Mouse (Mus musculus): ENCODE measurements around the gene Ptprg. TPM values are rescaled to one million over a fixed set of nuclear protein-coding genes. Genes with fewer than 3 reads are reported as not detected.

Ptprg gene
- polyA plus RNA-seq, 1 experiment from 2014 or later = 42.3 TPM

DNA sequence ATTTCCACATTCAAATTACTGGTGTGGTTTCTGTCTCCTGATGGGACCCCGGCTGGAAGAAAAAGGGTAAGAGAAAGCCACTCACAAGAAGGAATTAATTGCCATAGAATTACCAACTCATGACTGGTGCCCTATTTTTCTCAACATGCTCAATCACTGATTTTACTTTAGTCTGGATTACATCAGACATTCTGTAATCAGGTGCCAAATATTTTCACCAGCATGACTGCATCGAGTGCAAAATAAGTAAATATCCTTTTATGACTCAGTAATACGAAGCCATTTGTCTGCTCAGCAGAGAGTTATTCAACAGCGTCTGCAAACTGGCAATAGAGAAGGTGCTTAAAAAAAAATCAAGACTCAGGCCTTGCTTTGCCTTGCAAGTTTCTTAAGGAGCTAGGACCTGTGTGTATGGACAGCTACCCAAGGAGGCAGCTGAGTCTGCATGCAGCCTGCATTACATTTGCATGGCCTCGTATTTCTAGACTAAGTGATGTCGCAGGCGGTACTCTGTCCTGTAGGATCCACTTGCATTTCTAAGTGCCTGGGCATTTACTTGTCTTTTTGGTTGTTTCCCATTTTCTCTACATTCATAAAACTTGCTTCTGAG lies 517.6 kb downstream of the Ptprg start:
- no peak overlapping the region for H3K4me3 ChIP-seq (ENCODE audit: low read depth, low read length)
- H3K27me3 ChIP-seq (ENCODE audit: control insufficient read depth, insufficient read depth, low read length) = no peaks in the 10 kb centered on the region
- H3K36me3 ChIP-seq (ENCODE audit: control insufficient read depth, insufficient read depth, low read length) = no peaks in the 10 kb centered on the region
- no peak for ATAC-seq (ENCODE audit: low read depth)
- no peak overlapping the region for H3K27ac ChIP-seq (ENCODE audit: low read depth, low read length)
- H3K4me1 ChIP-seq (ENCODE audit: control insufficient read depth, insufficient read depth, low read length) = no peaks in the 10 kb centered on the region
- WGBS = 67% methylated on average over 7 of the region's 7 CpGs
- H3K9me3 ChIP-seq (ENCODE audit: control insufficient read depth, low read length) = no peaks in the 10 kb centered on the region
- no peak overlapping the region for H3K9ac ChIP-seq (replicated peaks; ENCODE audit: low read depth, low read length)
- no peak overlapping the region for H3K4me2 ChIP-seq (ENCODE audit: low read depth, low read length)

DNA sequence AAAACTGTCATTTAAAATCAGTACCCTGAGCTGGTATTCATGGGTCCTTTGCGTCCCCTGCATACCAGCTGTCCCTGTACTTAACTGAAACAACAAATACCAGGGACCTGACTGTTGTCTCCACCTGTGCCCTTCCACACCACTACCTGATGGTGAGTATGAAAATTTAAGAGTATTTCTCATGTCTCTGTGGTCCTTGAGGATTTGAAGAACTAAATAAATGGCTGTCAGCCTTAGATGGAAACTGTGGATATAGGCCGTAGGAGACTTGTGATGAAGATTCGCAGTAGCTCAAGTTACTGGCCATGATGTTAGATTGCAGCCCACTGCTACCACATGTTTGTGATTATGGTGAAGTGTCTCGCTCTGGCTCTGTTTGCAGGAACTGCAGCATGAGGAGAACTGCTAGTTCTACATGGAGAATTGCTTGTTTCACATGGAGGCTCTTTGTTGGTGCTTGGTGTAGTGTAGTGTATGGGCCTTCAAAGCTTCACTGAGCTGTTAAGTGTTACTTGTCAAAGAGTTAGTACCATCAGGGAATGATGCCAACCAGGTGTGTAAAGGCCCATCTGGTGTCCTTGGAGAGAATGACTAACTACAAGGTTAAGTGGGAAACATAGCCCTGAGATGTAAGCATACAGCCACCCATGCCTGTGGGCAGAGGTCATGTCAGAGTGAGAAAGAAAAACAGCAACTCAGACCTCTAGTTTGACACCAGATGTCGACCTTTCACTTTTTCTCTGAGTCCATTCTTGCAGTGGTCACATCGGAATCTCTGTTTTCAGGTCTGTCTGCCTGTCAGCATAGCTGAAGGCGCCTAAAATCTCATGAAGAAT lies 518.9 kb downstream of the Ptprg start:
- WGBS = 84% methylated on average over 7 of the region's 7 CpGs
- no peak for ATAC-seq (ENCODE audit: low read depth)
- Histone ChIP-seq H3K4me1 (ENCODE audit: control insufficient read depth, insufficient read depth, low read length) (no peaks in the 10 kb centered on the region), H3K27me3 (ENCODE audit: control insufficient read depth, insufficient read depth, low read length) (no peaks in the 10 kb centered on the region), H3K4me3 (ENCODE audit: low read depth, low read length) (no peak overlapping the region), H3K9ac (replicated peaks; ENCODE audit: low read depth, low read length) (no peak overlapping the region), H3K9me3 (ENCODE audit: control insufficient read depth, low read length) (no peaks in the 10 kb centered on the region), H3K4me2 (ENCODE audit: low read depth, low read length) (no peak overlapping the region), H3K36me3 (ENCODE audit: control insufficient read depth, insufficient read depth, low read length) (no peaks in the 10 kb centered on the region), H3K27ac (ENCODE audit: low read depth, low read length) (no peak overlapping the region)

DNA sequence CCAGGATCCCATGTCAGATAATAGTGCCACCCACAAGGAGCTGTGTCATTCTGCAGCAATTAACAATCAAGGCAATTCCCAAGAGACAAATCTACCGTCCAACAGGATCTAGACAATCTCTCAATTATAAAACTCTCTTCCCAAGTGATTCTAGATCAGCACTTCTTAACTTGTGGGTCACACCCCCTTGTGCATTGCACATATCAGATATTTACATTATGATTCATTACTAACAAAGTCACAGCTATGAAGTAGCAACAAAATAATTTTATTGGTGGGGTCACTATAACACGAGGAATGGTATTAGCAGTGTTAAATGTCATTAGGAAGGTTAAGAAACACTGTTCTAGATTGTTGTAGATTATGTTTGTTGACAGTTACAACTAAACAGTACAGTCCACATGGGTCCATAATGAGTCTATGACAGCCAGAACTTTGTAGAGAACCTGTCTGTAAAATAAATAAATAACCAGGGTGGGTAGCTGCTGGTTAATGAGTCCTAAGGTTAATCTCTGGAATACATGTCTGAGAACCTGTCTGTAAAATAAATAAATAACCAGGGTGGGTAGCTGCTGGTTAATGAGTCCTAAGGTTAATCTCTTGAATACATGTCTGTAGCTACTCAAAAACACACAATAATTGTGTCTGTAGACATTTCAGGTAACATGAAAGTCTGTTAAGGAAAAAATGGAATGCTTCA lies 520.2 kb downstream of the Ptprg start:
- Histone ChIP-seq H3K4me1 (ENCODE audit: control insufficient read depth, insufficient read depth, low read length) (no peaks in the 10 kb centered on the region), H3K4me3 (ENCODE audit: low read depth, low read length) (no peak overlapping the region), H3K9me3 (ENCODE audit: control insufficient read depth, low read length) (no peaks in the 10 kb centered on the region), H3K9ac (replicated peaks; ENCODE audit: low read depth, low read length) (no peak overlapping the region), H3K36me3 (ENCODE audit: control insufficient read depth, insufficient read depth, low read length) (no peaks in the 10 kb centered on the region), H3K27ac (ENCODE audit: low read depth, low read length) (no peak overlapping the region), H3K27me3 (ENCODE audit: control insufficient read depth, insufficient read depth, low read length) (no peaks in the 10 kb centered on the region), H3K4me2 (ENCODE audit: low read depth, low read length) (no peak overlapping the region)
- ATAC-seq (ENCODE audit: low read depth) = no peak
- WGBS = 82% methylated on average over 2 of the region's 2 CpGs

DNA sequence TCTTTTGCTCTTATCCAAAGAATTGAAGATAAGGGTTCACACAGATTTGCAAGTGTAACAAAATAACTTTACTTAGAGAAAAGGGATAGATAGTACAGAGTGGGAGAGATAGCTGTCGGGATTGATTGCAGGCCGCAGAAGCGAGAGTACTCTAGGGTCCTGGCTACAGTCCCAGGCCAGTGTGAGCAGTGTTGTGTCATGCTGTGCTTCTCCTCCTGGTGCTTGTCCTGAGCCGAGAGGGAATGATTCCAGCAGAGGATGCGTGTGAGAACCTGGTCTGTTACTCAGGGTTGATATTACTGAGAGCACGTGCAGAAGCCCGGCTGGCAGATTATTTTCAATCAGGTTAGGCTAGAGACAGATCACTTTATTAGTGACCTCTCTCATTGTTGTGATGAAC lies 523.9 kb downstream of the Ptprg start:
- WGBS = 83% methylated on average over 7 of the region's 7 CpGs
- H3K9ac ChIP-seq (replicated peaks; ENCODE audit: low read depth, low read length) = no peak overlapping the region

DNA sequence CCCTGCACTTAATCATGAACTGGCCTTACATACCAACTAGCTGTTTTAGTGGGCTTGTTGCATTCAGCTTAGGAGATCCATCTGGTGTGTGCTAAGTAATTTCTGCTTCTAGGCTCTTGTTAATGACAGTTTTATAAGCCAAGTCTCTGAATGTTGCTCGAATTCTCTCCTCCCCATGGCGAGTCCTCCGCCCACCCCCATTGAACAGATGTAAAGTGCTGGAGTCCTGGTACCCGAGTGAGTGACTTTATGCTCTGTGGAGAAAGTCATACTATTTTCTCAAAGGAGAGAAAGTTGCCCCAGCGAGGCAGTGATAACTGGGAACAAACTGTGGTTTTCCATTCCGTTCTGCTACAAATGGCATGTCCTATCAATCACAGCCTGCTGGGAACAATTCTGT lies 525.9 kb downstream of the Ptprg start:
- 18% methylated on average over 6 of the region's 6 CpGs for WGBS
- Histone ChIP-seq H3K36me3 (ENCODE audit: control insufficient read depth, insufficient read depth, low read length) (no peaks in the 10 kb centered on the region), H3K27ac (ENCODE audit: low read depth, low read length) (no peak overlapping the region; the same call in 1 of the 2 replicates), H3K27me3 (ENCODE audit: control insufficient read depth, insufficient read depth, low read length) (no peaks in the 10 kb centered on the region), H3K9ac (replicated peaks; ENCODE audit: low read depth, low read length) (no peak overlapping the region), H3K4me1 (ENCODE audit: control insufficient read depth, insufficient read depth, low read length) (peaks cover 11% of the 10 kb centered on the region; the same call in 1 of the 2 replicates), H3K4me3 (ENCODE audit: low read depth, low read length) (no peak overlapping the region), H3K4me2 (ENCODE audit: low read depth, low read length) (no peak overlapping the region), H3K9me3 (ENCODE audit: control insufficient read depth, low read length) (no peaks in the 10 kb centered on the region)
- ATAC-seq (ENCODE audit: low read depth) = peak; percentile 35; the same call in 1 of the 2 replicates

More for the DNA sequence above, 523.9 kb downstream of the Ptprg start:
- ATAC-seq (ENCODE audit: low read depth) = no peak
- Histone ChIP-seq H3K9me3 (ENCODE audit: control insufficient read depth, low read length) (no peaks in the 10 kb centered on the region), H3K27me3 (ENCODE audit: control insufficient read depth, insufficient read depth, low read length) (no peaks in the 10 kb centered on the region), H3K4me3 (ENCODE audit: low read depth, low read length) (no peak overlapping the region), H3K27ac (ENCODE audit: low read depth, low read length) (no peak overlapping the region), H3K4me1 (ENCODE audit: control insufficient read depth, insufficient read depth, low read length) (peaks cover 6% of the 10 kb centered on the region; the same call in 1 of the 2 replicates), H3K36me3 (ENCODE audit: control insufficient read depth, insufficient read depth, low read length) (no peaks in the 10 kb centered on the region), H3K4me2 (ENCODE audit: low read depth, low read length) (no peak overlapping the region)

DNA sequence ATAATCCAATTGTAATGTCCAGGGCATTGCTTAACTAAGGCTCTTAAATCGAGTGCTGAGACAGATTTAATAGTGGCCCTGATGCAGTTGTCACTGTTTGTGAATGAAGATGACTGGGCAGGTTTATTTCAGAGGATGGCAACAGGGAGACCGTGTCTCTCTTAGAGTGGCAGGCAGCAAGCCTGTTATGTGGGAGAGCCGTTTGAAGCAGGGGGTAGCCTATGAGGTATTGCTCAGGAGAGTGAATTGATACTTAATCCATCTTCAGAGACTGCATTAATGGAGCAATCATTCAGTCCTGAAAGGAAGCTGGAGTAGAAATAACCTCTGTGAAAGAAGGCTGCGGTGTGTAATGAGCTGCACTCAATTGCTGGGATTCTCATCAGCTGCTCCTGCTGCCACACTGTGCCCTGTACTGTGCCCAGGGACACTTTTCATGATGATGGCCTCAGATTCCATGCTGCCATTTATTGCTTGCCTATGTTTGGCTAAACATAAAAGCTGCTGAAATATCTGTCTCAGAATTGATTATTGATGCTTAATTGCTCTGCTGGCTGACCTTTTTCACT lies 526.6 kb downstream of the Ptprg start:
- no peak overlapping the region for H3K4me2 ChIP-seq (ENCODE audit: low read depth, low read length)
- H3K9me3 ChIP-seq (ENCODE audit: control insufficient read depth, low read length) = no peaks in the 10 kb centered on the region
- ATAC-seq (ENCODE audit: low read depth) = peak; percentile 70
- no peaks in the 10 kb centered on the region for H3K27me3 ChIP-seq (ENCODE audit: control insufficient read depth, insufficient read depth, low read length)
- H3K4me3 ChIP-seq (ENCODE audit: low read depth, low read length) = no peak overlapping the region
- 13% methylated on average over 4 of the region's 4 CpGs for WGBS
- peak overlapping the region; percentile 2 for H3K27ac ChIP-seq (ENCODE audit: low read depth, low read length)
- no peaks in the 10 kb centered on the region for H3K36me3 ChIP-seq (ENCODE audit: control insufficient read depth, insufficient read depth, low read length)
- peaks cover 11% of the 10 kb centered on the region; the same call in 1 of the 2 replicates for H3K4me1 ChIP-seq (ENCODE audit: control insufficient read depth, insufficient read depth, low read length)
- H3K9ac ChIP-seq (replicated peaks; ENCODE audit: low read depth, low read length) = no peak overlapping the region

DNA sequence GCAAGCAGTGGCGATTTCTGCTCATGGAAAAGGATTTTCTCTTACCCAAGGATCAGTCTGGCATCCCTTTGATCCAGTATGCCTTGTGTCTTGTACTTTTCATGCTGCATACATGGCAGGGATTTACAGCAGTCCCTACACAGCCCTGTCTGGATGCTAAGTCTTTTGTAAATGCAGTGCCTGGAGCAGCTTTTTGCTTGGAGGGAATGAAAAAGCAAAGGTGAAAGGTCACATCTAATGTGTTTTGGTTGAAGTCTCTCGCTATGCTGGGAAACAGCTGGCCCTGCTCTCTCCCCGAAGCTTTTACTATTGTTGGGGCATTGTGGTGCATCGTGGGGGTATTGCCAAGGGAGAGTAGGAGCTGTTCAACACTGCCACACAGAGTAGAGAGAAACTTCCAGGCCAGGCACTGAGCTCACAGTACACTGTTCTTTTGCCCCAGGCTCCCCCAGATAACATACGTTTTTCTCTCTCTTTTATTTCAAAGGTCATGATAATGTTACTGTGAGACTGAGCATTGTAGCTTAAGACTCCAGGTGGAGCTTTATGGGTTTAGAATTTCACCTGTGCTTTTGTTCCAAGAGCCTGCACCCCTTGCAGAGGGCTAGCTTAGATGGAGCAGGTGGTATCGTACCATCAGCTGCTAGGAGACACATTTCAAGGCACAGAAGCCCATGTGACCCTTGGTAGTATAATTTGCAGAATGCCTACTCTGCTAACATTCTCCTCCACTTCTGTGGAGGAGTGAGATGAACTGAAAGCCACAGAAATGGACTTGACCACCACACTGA lies 529.0 kb downstream of the Ptprg start:
- H3K9me3 ChIP-seq (ENCODE audit: control insufficient read depth, low read length) = no peaks in the 10 kb centered on the region
- H3K27me3 ChIP-seq (ENCODE audit: control insufficient read depth, insufficient read depth, low read length) = no peaks in the 10 kb centered on the region
- no peaks in the 10 kb centered on the region for H3K36me3 ChIP-seq (ENCODE audit: control insufficient read depth, insufficient read depth, low read length)
- H3K9ac ChIP-seq (replicated peaks; ENCODE audit: low read depth, low read length) = no peak overlapping the region
- H3K27ac ChIP-seq (ENCODE audit: low read depth, low read length) = no peak overlapping the region
- no peak overlapping the region for H3K4me2 ChIP-seq (ENCODE audit: low read depth, low read length)
- no peak overlapping the region for H3K4me3 ChIP-seq (ENCODE audit: low read depth, low read length)
- WGBS = 15% methylated on average over 6 of the region's 6 CpGs
- peaks cover 11% of the 10 kb centered on the region; the same call in 1 of the 2 replicates for H3K4me1 ChIP-seq (ENCODE audit: control insufficient read depth, insufficient read depth, low read length)
- ATAC-seq (ENCODE audit: low read depth) = no peak

DNA sequence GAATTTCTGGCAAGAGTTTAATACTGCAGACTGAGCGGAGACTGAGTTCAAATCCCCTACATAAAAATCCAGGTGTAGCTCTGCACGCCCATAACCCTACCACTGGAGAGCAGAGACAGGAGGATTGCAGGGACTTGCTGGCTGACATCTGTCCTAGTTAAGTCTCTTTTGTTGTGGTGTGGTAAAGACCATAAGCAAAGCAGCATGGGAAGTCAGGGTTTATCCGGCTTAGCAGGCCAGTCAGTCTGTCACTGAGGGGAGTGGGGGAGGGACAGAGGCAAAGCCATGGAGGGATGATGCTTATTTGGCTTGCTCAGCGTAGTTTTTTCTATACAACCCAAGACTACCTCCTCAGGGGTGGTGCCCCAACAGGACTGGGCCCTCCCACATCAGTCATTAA lies 530.7 kb downstream of the Ptprg start:
- no peak overlapping the region for H3K4me2 ChIP-seq (ENCODE audit: low read depth, low read length)
- H3K27ac ChIP-seq (ENCODE audit: low read depth, low read length) = no peak overlapping the region
- peaks cover 11% of the 10 kb centered on the region; the same call in 1 of the 2 replicates for H3K4me1 ChIP-seq (ENCODE audit: control insufficient read depth, insufficient read depth, low read length)
- H3K27me3 ChIP-seq (ENCODE audit: control insufficient read depth, insufficient read depth, low read length) = no peaks in the 10 kb centered on the region
- H3K9ac ChIP-seq (replicated peaks; ENCODE audit: low read depth, low read length) = no peak overlapping the region
- no peaks in the 10 kb centered on the region for H3K36me3 ChIP-seq (ENCODE audit: control insufficient read depth, insufficient read depth, low read length)
- H3K9me3 ChIP-seq (ENCODE audit: control insufficient read depth, low read length) = no peaks in the 10 kb centered on the region
- 84% methylated on average over 4 of the region's 4 CpGs for WGBS
- no peak for ATAC-seq (ENCODE audit: low read depth)
- H3K4me3 ChIP-seq (ENCODE audit: low read depth, low read length) = no peak overlapping the region

Measured in neural tube, embryonic 14.5 days (tissue).